Mouse (Mus musculus) right cerebral cortex, postnatal 10 days (tissue): ENCODE results near the gene Id2.

Experiments
- DNase-seq, 2 experiments: peaks; one replicate each; pipeline ENCODE4 v3.0.0; 2021; ENCODE audit warnings: low spot score in 2 of 2

The Id2 gene

DNA sequence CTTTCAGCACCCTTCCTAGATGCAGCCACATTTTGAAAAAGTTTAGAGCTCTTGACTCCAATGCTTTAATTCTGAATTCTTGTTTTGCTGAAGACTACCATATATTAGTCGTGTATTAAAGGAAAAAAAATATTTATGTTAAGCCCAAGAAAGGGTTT is at the start of gene Id2:
TSS of gene Id2 (minus strand) at position 89 of the 158 bp plus-strand sequence.
- no peak for DNase-seq

DNA sequence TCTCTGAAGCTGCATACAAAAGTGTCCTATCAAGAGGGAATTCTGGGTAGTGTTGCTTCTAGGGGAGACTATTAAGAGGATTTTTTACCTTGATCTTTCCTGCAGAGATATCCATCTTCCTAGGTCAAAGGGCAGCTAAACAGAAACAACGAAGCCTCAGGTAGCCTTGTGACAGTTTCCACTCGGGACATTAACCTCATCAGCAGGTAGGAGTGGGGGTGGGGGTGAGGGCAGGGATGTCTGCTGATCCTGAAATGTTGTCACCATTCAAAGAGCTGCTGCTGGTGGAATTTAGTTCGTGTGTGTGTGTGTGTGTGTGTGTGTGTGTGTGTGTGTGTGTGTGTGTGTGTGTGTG is 48.4 kb upstream of the Id2 start:
- no peak for DNase-seq

DNA sequence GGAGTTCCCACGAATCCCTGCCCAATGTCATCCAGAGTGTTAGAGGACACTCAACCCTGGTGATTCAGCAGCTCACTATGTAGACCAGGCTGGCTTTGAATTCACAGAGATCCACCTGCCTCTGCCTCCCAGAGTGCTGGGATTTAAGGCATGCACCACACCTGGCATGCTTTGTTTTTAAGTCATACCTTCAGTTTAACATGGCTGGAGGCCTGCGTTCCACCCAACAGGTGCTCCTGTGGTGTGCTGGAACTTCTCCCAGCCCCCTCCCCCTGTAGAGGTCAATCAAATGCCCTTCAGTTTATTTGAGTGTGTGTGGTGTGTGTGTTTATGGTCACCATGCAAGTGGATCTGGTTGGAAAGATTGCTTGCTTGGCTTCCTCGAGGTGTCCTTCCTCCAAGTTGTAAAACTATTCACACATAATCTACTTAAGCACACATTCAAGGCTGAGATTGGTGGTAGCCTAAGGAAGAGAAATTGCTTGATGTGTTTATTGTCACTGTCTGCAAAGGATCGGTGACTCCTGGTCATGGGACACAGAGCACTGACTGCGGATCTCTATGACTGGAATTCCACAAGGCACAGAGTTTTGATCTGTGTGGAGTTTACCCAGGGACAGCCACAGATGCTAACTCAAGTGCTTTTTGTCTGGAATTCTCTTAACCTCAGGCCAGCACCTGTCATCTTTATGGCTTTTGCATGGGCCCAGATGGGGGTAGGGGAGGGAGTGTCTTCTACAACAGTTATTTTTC is 47.8 kb upstream of the Id2 start:
- DNase-seq: no peak

DNA sequence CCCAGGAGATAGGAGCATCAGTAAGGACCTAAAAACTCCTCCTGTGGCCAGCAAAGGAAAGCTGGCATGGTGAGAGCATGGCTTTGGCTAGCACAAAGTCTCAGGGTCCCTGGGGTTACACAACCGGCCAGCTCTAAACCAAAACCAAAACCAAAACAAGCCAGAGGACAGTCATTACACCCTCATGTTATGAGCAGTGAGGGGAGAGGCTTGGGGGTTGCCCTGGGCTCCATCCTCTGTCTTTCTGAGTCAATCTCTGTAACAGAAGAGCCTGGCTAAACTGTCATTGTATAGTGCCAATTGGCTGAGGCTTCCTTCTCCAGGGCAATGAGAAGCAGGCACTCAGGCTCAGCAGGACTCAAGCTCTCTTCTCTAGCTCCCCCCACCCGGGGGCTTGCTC is 46.6 kb upstream of the Id2 start:
- DNase-seq: no peak

DNA sequence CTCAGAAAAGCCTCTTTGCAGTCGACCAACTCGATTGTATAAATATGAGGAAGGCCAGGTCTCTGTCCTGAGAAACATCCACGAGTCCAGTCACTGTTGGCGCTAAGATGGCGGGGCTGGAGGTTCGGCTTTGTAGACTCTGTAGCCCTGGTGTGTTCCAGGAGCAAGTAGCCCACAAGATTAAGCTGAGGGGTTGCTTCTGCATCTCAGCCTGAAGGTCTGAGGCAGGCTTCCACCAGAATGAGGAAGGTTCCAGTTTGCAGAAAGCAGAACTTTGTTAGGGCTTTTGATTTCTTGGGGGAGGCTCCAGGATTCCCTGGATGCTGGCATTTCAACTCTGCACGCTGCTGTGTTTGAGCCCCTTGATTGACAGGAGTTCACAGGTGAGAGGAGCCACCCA is 45.3 kb upstream of the Id2 start:
- no peak for DNase-seq

DNA sequence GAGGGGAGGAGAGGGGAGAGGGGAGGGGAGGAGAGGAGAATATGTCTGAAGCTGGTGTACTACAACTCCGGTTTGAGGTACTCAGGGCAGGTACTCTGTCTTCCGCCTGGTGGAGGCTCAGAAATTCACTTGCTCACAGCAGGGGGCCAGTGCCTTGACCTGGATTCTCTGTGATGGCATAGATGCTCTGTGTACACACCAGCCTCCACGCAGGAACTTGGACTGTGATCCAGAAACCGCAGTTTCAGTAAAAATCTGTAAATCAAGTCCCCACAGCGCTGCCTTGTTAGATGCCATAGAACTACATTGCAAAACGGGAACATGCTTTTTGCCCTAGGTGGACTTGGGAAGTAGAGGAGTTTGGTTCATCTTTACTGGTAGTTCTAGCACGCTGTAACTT is 44.4 kb upstream of the Id2 start:
- no peak for DNase-seq

DNA sequence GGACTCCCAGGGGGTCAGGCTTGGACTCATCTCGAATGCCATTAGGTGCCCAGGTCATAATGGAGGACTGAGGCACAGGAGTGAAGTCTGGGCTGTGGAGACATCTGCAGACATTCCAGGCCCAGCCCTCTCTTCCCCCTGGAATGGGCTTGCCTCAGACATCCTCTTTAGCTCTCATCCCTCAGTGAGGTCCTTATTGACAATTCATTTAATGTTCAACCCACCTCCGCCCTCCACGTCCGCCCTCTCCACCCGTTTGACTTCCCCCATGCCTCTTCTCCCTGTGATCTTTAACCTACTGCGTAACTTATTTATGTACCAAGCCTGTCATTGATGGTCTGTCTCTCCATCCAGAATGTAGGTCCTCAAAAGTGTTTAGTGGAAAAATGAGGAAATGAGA is 43.2 kb upstream of the Id2 start:
- no peak for DNase-seq

DNA sequence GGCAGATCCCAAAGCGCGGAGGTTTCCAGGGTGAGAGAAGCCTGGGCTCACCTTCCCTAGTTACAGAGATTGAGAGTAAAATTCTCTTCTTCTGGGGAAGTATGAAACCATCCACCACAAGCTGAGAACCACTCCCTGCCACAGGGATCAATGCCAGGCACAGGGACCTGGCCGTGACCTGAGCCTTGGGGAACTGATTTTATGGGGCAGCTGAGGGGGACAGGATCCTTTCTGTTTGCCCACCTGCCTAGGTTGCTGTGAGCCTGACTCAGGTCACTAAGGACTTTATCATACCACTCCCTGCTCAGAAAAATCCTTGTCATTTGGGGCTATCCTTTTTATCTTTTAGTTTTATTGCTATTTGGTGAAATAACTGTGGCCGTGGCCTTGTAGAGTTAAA is 41.7 kb upstream of the Id2 start:
- no peak for DNase-seq

DNA sequence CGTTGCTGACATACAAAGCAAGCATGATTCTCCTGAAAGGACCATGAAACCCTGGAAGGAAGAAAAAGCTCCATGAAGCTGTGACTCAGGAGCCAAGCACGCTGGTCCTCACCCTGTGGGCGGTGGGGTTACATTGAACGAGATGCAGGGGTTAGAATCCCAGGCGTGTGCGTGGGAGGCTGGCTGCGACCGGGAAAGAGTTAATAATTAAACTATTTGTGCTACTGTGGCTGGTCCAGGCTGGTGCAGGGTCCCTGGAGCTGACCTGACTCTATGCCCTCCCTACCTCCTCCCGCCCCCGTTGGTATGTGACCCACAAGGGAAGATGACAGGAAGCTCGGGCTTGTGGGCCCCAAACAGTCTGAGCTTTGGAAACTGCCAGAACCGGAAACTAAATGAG is 35.1 kb upstream of the Id2 start:
- DNase-seq: no peak

DNA sequence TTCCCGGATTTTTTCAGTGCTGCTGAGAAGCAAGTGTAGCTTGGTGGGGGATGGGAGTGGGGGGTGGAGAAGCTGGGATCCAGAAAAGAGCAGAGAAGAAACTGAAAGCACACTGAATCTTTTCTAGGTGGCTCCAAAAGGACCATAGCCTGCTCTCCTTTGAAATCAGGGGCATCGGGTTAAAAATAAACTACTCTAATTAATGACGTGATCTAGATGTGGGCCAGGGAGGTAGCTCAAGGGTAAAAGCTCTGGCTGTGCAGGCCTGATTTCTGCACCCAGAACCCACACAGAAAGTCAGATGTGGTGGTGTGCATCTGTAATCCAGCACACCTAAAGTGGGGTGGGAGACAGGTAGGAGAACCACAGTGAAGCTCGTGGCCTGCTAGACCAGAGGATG is 30.7 kb upstream of the Id2 start:
- no peak for DNase-seq

DNA sequence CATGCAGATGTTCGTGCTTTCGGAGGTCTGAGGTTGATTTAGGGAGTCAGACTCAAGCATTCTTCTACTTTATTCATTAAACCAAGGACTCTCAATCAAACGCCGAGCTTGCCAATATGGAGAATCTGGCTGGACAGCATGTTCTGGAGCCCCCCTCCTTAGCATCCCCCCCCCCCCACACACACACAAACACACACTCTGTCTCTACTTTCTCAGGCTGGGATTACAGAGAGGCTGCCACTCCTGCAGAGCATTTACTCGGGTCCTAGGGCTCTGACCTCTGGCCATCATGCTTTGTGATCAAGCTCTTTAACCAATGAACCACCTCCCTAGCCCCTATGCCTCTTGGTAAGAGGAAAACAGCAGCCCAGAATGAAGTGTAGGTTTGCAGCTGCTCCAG is 29.3 kb upstream of the Id2 start:
- DNase-seq: no peak

DNA sequence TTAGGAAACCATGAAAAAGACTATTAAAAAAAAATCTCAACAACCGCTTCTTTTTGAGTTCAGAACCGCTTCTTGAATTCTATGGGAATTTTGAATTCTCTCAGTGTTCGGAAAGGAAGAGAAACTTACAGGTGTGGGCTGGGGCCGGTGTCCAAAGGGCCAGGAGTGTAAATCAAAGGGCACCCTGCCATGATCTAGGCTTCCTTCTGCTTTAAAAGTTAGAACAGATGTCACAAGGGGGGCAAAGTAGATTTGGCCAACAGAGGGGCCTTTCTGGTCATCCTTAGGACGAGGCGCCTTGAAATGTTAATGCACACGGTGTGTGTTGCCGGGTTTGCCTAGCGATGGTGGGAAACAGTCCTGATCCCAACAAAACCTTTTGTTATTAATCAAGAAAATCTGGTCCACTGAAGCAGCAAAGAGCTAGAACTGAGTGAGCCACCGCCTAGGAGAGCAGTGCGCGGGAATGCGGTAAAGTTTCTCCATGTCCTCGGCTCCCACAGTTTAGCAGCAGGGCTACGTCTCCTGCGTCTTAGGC is 28.4 kb upstream of the Id2 start:
- DNase-seq: no peak

DNA sequence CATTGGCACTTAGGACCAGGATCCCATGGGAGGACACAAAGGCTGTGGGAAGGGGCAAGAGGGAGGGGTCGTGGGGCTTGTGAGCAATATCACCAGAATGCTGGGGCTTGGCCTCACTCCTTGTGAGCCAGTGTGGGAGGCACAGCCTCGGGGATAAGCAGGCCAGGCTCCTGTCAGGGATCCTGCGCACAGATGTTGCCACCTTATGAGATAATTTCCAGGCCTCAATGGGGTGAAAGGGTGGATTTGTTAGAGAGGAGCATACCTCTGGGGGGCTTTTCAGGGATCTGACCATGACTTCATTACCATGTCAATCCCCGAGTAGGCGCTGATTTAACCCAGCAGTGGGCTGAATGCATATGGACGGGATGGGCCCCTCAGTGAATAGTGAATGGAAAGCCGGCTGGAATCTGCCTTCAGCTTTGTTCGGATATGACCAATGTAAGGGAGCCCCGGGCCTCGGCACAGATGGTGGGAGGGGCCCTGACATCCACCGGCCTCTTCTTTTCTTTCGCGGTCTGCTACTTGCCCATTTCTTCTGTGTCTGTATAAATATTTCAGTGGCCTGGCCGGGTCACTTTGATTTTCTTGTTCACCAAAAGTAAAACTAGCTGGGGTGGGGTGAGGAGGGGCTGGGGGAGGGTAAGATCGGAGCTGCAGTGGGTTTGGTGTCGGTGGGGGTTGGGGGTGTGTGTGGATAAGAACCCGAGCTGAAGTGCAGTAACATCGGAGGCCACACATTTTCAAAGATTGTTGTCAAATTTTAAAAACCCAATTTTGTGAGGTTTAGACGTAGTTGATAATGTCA is 27.7 kb upstream of the Id2 start:
- no peak for DNase-seq

DNA sequence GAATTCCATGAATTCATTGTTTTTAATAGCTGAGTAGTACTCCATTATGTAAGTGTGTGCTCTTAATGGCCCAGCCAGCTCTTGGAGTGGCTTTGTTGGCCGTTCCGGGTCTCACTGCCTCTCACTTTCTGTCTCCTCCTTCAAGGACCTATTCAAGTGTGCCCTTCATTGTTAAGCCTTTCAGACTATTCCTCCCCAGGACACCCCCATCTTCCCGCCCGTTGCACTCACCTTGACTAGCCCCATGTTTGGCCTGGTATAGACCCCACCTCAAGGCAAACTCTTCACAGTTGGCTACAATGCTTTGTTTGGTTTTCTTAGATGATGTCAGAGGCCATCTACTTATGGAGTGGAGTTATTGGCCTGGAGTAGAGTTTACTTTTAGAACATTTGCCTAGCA is 23.8 kb upstream of the Id2 start:
- DNase-seq: no peak

DNA sequence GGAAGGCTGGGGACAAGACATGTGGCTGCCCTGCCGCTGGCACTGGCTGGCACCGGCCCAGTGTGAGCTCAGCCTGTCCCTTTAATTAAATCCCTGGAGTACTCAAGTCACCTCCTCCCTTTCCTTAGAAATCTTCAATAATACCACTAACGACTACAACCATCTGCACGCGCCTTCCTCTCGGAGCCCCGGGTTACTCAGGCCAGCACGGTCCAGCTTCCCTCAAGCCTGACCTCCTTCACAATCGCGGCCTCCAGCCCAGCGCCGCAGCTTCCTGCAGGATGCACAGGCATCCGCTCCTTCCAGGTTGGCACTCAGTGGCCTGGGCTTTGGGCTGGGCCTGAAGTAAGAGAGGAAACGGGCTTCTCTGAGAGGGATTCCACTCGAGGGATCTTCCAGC is 22.3 kb upstream of the Id2 start:
- DNase-seq: no peak

DNA sequence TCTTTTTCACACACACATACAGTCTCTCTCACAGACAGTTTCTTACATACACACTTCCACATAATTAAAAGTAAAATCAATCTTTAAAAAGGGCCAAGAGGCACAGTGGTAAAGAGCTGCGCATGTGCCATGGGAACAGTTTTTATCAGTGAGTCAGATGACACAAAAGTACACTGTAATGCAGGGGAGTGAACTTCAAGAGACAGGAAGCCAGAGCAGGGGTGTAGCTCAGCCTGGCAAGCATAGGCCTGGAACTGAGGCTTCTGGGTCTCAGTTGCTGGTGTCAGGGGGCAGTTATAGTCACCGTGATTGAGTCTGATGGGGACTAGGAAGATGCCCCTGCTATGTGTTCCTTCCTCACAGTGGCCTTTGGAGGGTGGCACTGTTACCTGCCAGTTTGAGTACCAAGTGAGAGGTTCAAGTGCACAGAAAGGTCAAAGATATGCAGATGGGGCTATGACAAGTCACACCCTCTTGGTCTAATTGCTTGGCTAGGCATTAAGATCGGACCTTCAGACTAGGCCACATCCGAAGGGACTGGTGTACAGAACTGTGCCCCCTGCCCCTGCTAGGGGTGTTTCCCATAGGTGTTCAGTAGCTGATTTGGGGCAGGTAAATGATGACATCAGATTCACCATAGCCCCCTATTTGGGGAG is 21.0 kb upstream of the Id2 start:
- DNase-seq: no peak

DNA sequence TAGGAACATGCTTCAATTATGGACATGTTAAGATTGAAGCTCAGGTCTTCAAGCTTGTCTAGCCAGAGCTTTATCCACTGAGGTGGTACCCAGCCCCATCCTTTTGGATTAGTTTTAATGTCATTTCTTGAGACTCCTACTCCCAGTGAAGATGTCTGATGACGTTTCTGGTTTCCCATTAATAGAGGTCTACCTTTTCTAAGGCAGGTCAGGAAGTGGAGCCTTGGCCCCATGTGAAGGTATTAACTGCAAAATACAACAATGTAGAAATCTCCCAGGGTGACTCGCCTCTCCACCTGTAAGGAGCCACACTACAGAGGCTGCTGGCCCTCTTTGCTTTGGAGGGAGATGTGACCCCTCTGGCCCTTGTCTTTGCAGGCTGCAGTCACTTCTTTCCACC is 19.2 kb upstream of the Id2 start:
- DNase-seq: no peak

DNA sequence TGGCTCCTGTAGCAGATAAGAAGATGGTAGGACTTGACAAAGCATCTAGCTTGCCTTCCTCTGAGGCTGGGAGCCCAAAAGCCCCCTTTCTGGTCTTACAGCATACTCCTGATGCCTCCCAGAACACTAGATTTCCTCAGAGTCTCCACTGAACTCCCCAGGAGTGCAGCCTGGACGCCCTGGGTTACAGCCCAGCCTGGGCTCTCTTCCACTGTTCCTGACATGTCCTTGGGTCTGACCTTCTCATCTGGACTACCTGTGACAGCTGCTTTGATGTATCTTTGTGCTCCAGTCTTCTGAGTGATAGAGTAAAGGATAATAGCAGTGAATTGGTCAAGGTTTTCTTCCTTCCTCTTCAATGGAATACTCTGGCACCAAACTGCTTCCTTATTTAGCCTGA is 17.5 kb upstream of the Id2 start:
- DNase-seq: no peak

DNA sequence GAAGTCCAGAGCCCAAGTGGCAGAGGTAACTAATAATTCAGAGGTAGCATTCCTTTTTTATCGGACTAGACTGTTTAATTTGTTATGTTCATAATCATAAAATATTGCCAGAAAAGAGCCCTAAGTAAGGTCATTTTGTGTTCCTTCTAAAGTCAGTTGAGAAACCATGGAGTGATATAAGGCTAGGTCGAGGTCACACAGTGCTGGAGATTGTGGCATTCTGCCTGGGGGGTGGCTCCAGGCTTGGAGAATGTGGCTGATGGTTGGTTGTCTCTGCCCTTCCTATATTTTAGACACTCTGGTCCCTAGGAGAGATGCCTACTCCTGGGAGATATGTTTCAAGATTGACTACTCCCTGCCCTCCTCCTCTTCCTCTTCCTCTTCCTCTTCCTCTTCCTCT is 16.4 kb upstream of the Id2 start:
- DNase-seq: no peak

DNA sequence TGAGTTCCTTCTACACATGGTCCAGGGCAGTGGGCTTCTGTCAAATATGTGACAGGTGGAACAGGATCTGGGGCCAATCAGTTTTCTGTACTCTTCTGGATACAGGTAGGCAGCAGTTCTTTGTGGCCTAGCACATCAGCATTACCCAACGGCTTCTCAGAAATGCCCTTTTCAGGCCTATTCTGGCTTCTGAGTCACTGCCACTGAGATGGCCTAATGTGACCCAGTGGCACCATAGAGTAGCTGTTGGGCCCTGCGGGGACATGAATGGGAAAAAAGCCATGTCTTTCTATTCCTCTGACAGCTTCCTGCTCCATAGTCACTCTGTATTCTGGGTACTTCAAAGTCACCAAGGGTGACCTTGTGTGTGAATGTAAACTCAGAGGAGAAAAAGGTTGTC is 15.9 kb upstream of the Id2 start:
- no peak for DNase-seq

DNA sequence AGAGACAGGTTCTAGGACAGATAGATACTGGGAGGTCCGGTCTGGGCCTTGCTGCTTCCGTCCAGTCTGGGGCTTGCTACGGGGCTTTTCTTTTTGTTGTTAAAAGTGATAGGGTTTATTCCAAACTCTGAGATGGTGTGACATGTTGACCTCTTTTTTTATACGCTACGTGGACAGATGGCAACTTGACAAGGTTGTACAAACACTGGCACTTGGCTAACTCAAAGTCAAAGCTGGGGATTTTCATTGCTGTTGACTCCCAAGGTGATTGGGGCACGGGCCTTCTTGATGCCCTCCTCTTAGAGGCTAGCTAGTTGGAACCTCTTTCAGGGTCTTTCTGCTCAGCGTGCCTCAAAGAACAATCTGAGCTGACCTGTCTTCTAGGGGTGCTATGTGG is 13.7 kb upstream of the Id2 start:
- DNase-seq: no peak

DNA sequence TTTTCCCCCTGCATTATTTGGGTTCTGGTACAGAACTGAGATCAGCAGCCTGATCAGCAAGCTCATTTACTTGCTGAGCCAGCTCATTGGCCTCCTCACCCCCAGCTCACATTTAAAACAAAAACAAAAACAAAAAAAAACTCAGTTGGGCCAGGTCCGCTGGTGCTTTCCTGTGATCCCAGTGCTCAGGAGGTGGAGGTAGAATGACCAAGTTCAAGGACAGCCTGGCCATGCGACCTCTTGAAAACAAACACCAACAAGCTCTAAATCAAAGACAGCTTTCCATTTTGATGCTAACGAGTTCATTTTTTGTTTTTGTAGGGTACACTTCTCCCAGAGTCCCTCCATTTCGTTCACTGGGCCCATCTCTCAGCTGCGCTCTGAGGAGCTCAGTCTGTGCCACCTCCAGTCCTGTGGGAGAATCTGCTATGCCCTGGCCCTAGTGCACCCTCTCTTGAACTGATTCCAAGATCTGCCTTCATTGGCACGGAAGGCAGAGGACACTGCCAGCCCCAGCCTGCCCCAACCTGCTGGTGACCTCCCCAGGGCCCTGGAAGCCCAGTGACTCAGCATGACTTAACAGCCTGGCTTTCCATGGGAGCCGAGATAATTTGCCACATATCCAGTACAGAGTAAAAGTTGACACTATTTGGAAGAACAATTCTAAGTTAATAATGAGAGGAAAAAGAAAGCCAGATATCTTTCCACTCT is 13.2 kb upstream of the Id2 start:
- peak in 1 of 2 experiments; percentile 31 for DNase-seq

DNA sequence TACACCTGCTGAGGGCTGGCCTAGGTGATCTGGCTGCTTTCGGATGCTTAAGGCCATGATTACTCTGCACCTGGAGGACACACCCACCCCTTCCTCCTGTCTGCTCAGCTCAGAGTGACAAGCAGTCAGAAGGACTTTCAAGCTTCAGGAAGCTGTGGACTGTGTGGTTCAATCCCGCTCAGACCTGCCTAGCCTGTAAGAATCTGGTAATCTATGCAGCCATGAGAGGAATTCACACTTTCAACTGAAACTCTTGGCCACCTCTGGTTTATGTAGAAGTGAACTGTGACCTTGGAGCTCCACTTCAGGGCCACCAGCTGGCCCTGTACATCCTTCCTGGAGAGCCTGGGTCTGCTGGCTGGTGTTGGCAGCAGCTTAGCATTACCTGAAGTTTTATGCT is 11.9 kb upstream of the Id2 start:
- no peak for DNase-seq
